ENCODE assay signal across 8 mouse cellular contexts in genomic region chr1:156616989-156617598, GRCm38 (mm10). TPM values are rescaled to one million over a fixed set of nuclear protein-coding genes. Genes with fewer than 3 reads are reported as not detected.
DNase-seq lines count a peak whose midpoint lies in the region; ATAC-seq and TF ChIP-seq lines count a peak whose summit lies in the region.

No protein-coding gene starts in this region.

- peak overlapping the region; percentile 35 for H3K4me3 ChIP-seq in spleen, adult 2 months (ENCODE audit: extremely low read depth, insufficient read depth, insufficient read length)
- no peak overlapping the region for H3K4me3 ChIP-seq in intestine, postnatal 0 days (ENCODE audit: low read depth, low read length)
- no peak overlapping the region; the same call in 1 of the 2 replicates for H3K4me3 ChIP-seq in stomach, embryonic 15.5 days (replicated peaks)

- no peaks in the 10 kb centered on the region for H3K9me3 ChIP-seq in intestine, postnatal 0 days (ENCODE audit: control insufficient read depth)
- no peaks in the 10 kb centered on the region for H3K9me3 ChIP-seq in stomach, embryonic 15.5 days

- ATAC-seq in intestine, postnatal 0 days, result no peak
- no peak for ATAC-seq in stomach, embryonic 15.5 days (ENCODE audit: insufficient read depth, low FRiP score, low read depth)

- no peak for TF ChIP-seq CTCF in spleen, adult 2 months (IDR thresholded peaks at IDR 0.05; ENCODE audit: extremely low read depth, insufficient read depth, insufficient read length, insufficient replicate concordance)
- TF ChIP-seq CTCF in intestine, postnatal 0 days (IDR thresholded peaks at IDR 0.05; ENCODE audit: low read depth), result no peak

- H3K36me3 ChIP-seq in spleen, adult 2 months (ENCODE audit: control insufficient read depth, insufficient read depth, low read length), result no peaks in the 10 kb centered on the region
- no peaks in the 10 kb centered on the region for H3K36me3 ChIP-seq in intestine, postnatal 0 days (ENCODE audit: control insufficient read depth, insufficient read depth)
- H3K36me3 ChIP-seq in stomach, embryonic 15.5 days, result no peaks in the 10 kb centered on the region

- H3K9ac ChIP-seq in intestine, postnatal 0 days (ENCODE audit: low read depth, low read length), result no peak overlapping the region
- no peak overlapping the region for H3K9ac ChIP-seq in stomach, embryonic 15.5 days

- H3K4me1 ChIP-seq in spleen, adult 2 months (ENCODE audit: control insufficient read depth, insufficient read depth, insufficient read length), result peaks cover 25% of the 10 kb centered on the region
- H3K4me1 ChIP-seq in intestine, postnatal 0 days (replicated peaks; ENCODE audit: control insufficient read depth, insufficient read depth, low read length), result peaks cover 6% of the 10 kb centered on the region
- H3K4me1 ChIP-seq in stomach, embryonic 15.5 days, result peaks cover 23% of the 10 kb centered on the region; the same call in 1 of the 2 replicates

- WGBS in spleen, adult 2 months, result 13% methylated on average over 12 of the region's 12 CpGs
- 35% methylated on average over 12 of the region's 12 CpGs for WGBS in intestine, postnatal 0 days
- WGBS in stomach, embryonic 15.5 days, result 48% methylated on average over 12 of the region's 12 CpGs

- peak overlapping the region; percentile 46 for H3K4me2 ChIP-seq in intestine, postnatal 0 days (replicated peaks; ENCODE audit: low read depth)
- H3K4me2 ChIP-seq in stomach, embryonic 15.5 days, result 0 out of 2 replicates have a peak overlapping the region, but pooled peaks have one; percentile 27

- no peak for DNase-seq in spleen, adult 2 months (ENCODE audit: low read depth in 1 of 2, low spot score in 2 of 2)
- DNase-seq in spleen, postnatal 14 days (ENCODE audit: low spot score in 2 of 2), result no peak
- peak; percentile 36 for DNase-seq in embryo, embryonic 11 days
- DNase-seq in layer of hippocampus, adult 9-10 months (ENCODE audit: low spot score), result no peak
- DNase-seq in gastrocnemius, adult 8-10 months (ENCODE audit: low spot score in 2 of 2), result no peak
- no peak for DNase-seq in right cerebral cortex, postnatal 36 days (ENCODE audit: low spot score in 2 of 2)

- no peak for TF ChIP-seq POLR2A in spleen, adult 2 months (IDR thresholded peaks at IDR 0.05; ENCODE audit: low read depth, low read length)

- H3K27ac ChIP-seq in spleen, adult 2 months (ENCODE audit: insufficient read depth, low read length), result peak overlapping the region; percentile 51
- H3K27ac ChIP-seq in intestine, postnatal 0 days (ENCODE audit: low read depth, low read length), result no peak overlapping the region
- H3K27ac ChIP-seq in stomach, embryonic 15.5 days, result peak overlapping the region; percentile 29

- H3K27me3 ChIP-seq in spleen, adult 2 months (ENCODE audit: control insufficient read depth, insufficient read depth, low read length), result no peaks in the 10 kb centered on the region
- no peaks in the 10 kb centered on the region for H3K27me3 ChIP-seq in intestine, postnatal 0 days (replicated peaks; ENCODE audit: control insufficient read depth, insufficient read depth, low read length)
- no peaks in the 10 kb centered on the region for H3K27me3 ChIP-seq in stomach, embryonic 15.5 days (replicated peaks)

RNA-seq across cellular contexts. Expression of gene Tor3a, which starts 57.1 kb away (rescaled TPM):
- 32.2 and 65.8 TPM in 2 replicates for polyA plus RNA-seq in spleen, adult 2 months (2012; rRNA removed)
- 5.8 and 7.1 TPM in 2 replicates for polyA plus RNA-seq in intestine, postnatal 0 days (2015; fragmentation: Nextera tagmentation; extraction: Ambion mirVana)
- 9.9 and 14.0 TPM in 2 replicates for polyA plus RNA-seq in stomach, embryonic 15.5 days (2015; fragmentation: Nextera tagmentation; extraction: Ambion mirVana)
- 1 to 10 TPM; 2.5 to 5.3 (median 4.2) TPM for total RNA-seq in gastrocnemius, adult 8-10 months (2022)

RNA-seq across cellular contexts. Expression of gene Abl2, which starts 58.5 kb away (rescaled TPM):
- polyA plus RNA-seq in spleen, adult 2 months (2012; rRNA removed), result 8.1 and 11.0 TPM in 2 replicates
- polyA plus RNA-seq in intestine, postnatal 0 days (2015; fragmentation: Nextera tagmentation; extraction: Ambion mirVana), result 1.6 and 2.0 TPM in 2 replicates
- polyA plus RNA-seq in stomach, embryonic 15.5 days (2015; fragmentation: Nextera tagmentation; extraction: Ambion mirVana), result 3.0 and 3.4 TPM in 2 replicates
- total RNA-seq in gastrocnemius, adult 8-10 months (2022), result 10 to 100 TPM; 20.6 to 27.5 (median 24.7) TPM
